Comparison of ENCODE assay signal across 30 mouse cellular contexts in genomic region chr11:11140622-11141021, GRCm38 (mm10). TPM values are rescaled to one million over a fixed set of nuclear protein-coding genes. Genes with fewer than 3 reads are reported as not detected.
DNase-seq lines count a peak whose midpoint lies in the region; ATAC-seq and TF ChIP-seq lines count a peak whose summit lies in the region.
"Had no signal": no experiment of that assay in that cellular context is flagged by ENCODE, and none has a peak within 500 bp of the region (broad histone marks: within the 10 kb centered on the region; RNA-seq: fewer than 3 reads in every experiment).

No protein-coding gene starts in this region.

- no peaks in the 10 kb centered on the region for H3K9me3 ChIP-seq in E14TG2a.4 (ENCODE audit: low read length)
- H3K9me3 ChIP-seq in MEL (replicated peaks; ENCODE audit: insufficient read depth, low read length) = no peaks in the 10 kb centered on the region
- H3K9me3 ChIP-seq: embryonic facial prominence, embryonic 10.5 days; embryonic facial prominence, embryonic 13.5 days; forebrain, embryonic 12.5 days; forebrain, embryonic 15.5 days; heart, embryonic 10.5 days; heart, embryonic 13.5 days had no signal

- no peak for TF ChIP-seq EP300 in MEL (IDR thresholded peaks at IDR 0.05; ENCODE audit: low read depth in 1 of 2, low read length in 2 of 2)

- no peak overlapping the region for H3K27ac ChIP-seq in MEL (ENCODE audit: control insufficient read depth, low read depth, low read length)
- H3K27ac ChIP-seq: embryonic facial prominence, embryonic 10.5 days; embryonic facial prominence, embryonic 13.5 days; forebrain, embryonic 12.5 days; forebrain, embryonic 15.5 days; heart, embryonic 10.5 days; heart, embryonic 13.5 days; hindbrain, embryonic 14.5 days; hindbrain, postnatal 0 days had no signal

- no peak overlapping the region for H3K9ac ChIP-seq in MEL (ENCODE audit: control insufficient read depth, low read depth, low read length, poor library complexity, severe bottlenecking)
- H3K9ac ChIP-seq: embryonic facial prominence, embryonic 13.5 days; forebrain, embryonic 12.5 days; forebrain, embryonic 15.5 days; heart, embryonic 13.5 days; hindbrain, embryonic 14.5 days had no signal

- no peaks in the 10 kb centered on the region for H3K27me3 ChIP-seq in E14TG2a.4 (ENCODE audit: insufficient read depth, low read length)
- no peaks in the 10 kb centered on the region for H3K27me3 ChIP-seq in MEL (ENCODE audit: control insufficient read depth in 1 of 2, insufficient read depth in 2 of 2, low read length in 2 of 2)
- H3K27me3 ChIP-seq: embryonic facial prominence, embryonic 13.5 days; forebrain, embryonic 12.5 days; forebrain, embryonic 15.5 days; heart, embryonic 13.5 days; Patski had no signal

- intact Hi-C loops in left cerebral cortex, postnatal 25 days (cut with DNase I) = no loop called here

- TF ChIP-seq CTCF in E14TG2a.4 (conservative IDR thresholded peaks at IDR 0.05; ENCODE audit: low read length) (peak; percentile 20), MEL (IDR thresholded peaks at IDR 0.05 in 2 of 3, conservative IDR thresholded peaks at IDR 0.05 in 1 of 3; ENCODE audit: control insufficient read depth in 1 of 3, insufficient read depth in 1 of 3, low read depth in 2 of 3, low read length in 3 of 3, poor library complexity in 1 of 3, severe bottlenecking in 1 of 3) (peak in 1 of 3 experiments; percentile 19; a peak in 1 of 6 replicates)

- DNase-seq in 416B (ENCODE audit: low read depth) = peak; percentile 24
- peak; percentile 6 for DNase-seq in MEL (ENCODE audit: low read depth, low spot score)
- DNase-seq in left cerebral cortex, postnatal 25 days (ENCODE audit: low spot score in 2 of 2) = no peak
- DNase-seq in lung, postnatal 4 days = no peak
- no peak for DNase-seq in embryo, embryonic 9.5 days (ENCODE audit: extremely low spot score)
- DNase-seq: adrenal gland, adult 8-10 months; adrenal gland, postnatal 25 days; cerebellum, adult 11-12 months; cerebellum, adult 9-10 months; cerebellum, postnatal 14 days; gastrocnemius, postnatal 25 days; heart, adult 18-20 months; heart, postnatal 14 days; heart, postnatal 4 days; kidney, adult 11 months had no signal

- no peaks in the 10 kb centered on the region for H3K79me2 ChIP-seq in MEL (ENCODE audit: control insufficient read depth, insufficient read depth, low read length, poor library complexity)

- no peaks in the 10 kb centered on the region for H3K4me1 ChIP-seq in E14TG2a.4 (replicated peaks; ENCODE audit: low read depth, low read length)
- H3K4me1 ChIP-seq in MEL (ENCODE audit: control insufficient read depth in 1 of 2, insufficient read depth in 2 of 2, low read length in 2 of 2) = no peaks in the 10 kb centered on the region
- H3K4me1 ChIP-seq: embryonic facial prominence, embryonic 10.5 days; embryonic facial prominence, embryonic 13.5 days; forebrain, embryonic 12.5 days; forebrain, embryonic 15.5 days; heart, embryonic 10.5 days; heart, embryonic 13.5 days had no signal

- peak; percentile 28 for TF ChIP-seq RAD21 in MEL (IDR thresholded peaks at IDR 0.05; ENCODE audit: low read depth, low read length)

- H3K4me3 ChIP-seq in E14TG2a.4 (replicated peaks; ENCODE audit: low read length) (no peak overlapping the region), MEL (ENCODE audit: control insufficient read depth in 1 of 2, insufficient read depth in 1 of 2, low read depth in 2 of 2, low read length in 2 of 2) (no peak overlapping the region)
- H3K4me3 ChIP-seq: embryonic facial prominence, embryonic 10.5 days; embryonic facial prominence, embryonic 13.5 days; erythroblast, embryonic 14.5 days; forebrain, embryonic 12.5 days; forebrain, embryonic 15.5 days; heart, embryonic 10.5 days; heart, embryonic 13.5 days had no signal

- 0 out of 2 replicates have a peak, but pooled peaks have one; percentile 17 for ATAC-seq in megakaryocyte progenitor cell, adult 5-6 weeks (replicated peaks; ENCODE audit: poor library complexity)
- ATAC-seq: activated CD4-positive, CD25-positive, alpha-beta regulatory T cell, adult 4 months; CD4-positive, CD25-positive, alpha-beta regulatory T cell, adult 4 months; forebrain, embryonic 15.5 days; hindbrain, postnatal 0 days; inflammation-experienced regulatory T-cells, adult 6 months; Patski had no signal

- TF ChIP-seq POLR2A in MEL (IDR thresholded peaks at IDR 0.05; ENCODE audit: control insufficient read depth in 1 of 2, insufficient read depth in 1 of 2, low read depth in 1 of 2, low read length in 2 of 2, poor library complexity in 1 of 2) = no peak

- no peaks in the 10 kb centered on the region for H3K36me3 ChIP-seq in E14TG2a.4 (ENCODE audit: insufficient read depth, low read length)
- H3K36me3 ChIP-seq in MEL (ENCODE audit: control insufficient read depth in 1 of 2, insufficient read depth in 2 of 2, low read length in 2 of 2) = no peaks in the 10 kb centered on the region
- H3K36me3 ChIP-seq: embryonic facial prominence, embryonic 10.5 days; embryonic facial prominence, embryonic 13.5 days; forebrain, embryonic 12.5 days; forebrain, embryonic 15.5 days; heart, embryonic 10.5 days; heart, embryonic 13.5 days had no signal

TF ChIP-seq in MEL, 35 proteins besides CTCF, POLR2A, EP300 and RAD21:
- TF ChIP-seq ZMIZ1 (IDR thresholded peaks at IDR 0.05; ENCODE audit: low read depth, low read length) = no peak
- TF ChIP-seq GATA1 (IDR thresholded peaks at IDR 0.05; ENCODE audit: low read depth, low read length) = no peak
- TF ChIP-seq SIN3A (IDR thresholded peaks at IDR 0.05; ENCODE audit: low read length) = no peak
- no peak for TF ChIP-seq TAL1 (IDR thresholded peaks at IDR 0.05; ENCODE audit: low read length)

RNA-seq across cellular contexts. Expression of gene Vwc2, which starts 26.6 kb away (rescaled TPM):
- total RNA-seq in MEL (2012; rRNA removed) = not detected in 2 replicates
- polyA plus RNA-seq in MEL (2012; ENCODE audit: insufficient read depth in 1 of 2, insufficient read length in 2 of 2, low read depth in 1 of 2, low replicate concordance in 2 of 2, missing spikeins in 1 of 2) = not detected
- total RNA-seq in megakaryocyte progenitor cell, adult 5-6 weeks (2015) = not detected in 2 replicates
- not detected in 2 replicates for total RNA-seq in megakaryocyte progenitor cell, adult 5-6 weeks (2017)
- total RNA-seq in left cerebral cortex, postnatal 25 days (2021) = 10 to 100 TPM in 1 of 2 experiments, 1 to 10 TPM in 1; 9.2 to 11.5 TPM
- total RNA-seq: heart, adult 18-20 months; heart, postnatal 14 days had no signal
- polyA plus RNA-seq: erythroblast, embryonic 14.5 days; Patski had no signal

Comparison
In these comparisons a context has a peak if more than half of its experiments do, and no peak if none do; other contexts are left out.
1. DNase-seq: peak in 416B (single experiment) and MEL (single experiment); none in left cerebral cortex, postnatal 25 days (0 of 2), lung, postnatal 4 days (0 of 2) and embryo, embryonic 9.5 days (single experiment).
2. RNA of gene Vwc2, which starts 26.6 kb away (total RNA-seq): 9.2 to 11.5 TPM in left cerebral cortex, postnatal 25 days; not detected in MEL and not detected in megakaryocyte progenitor cell, adult 5-6 weeks; every median in the first group is over 10 times any median in the second.